Mouse (Mus musculus): ENCODE results near the gene Ankrd17. TPM values are rescaled to one million over a fixed set of nuclear protein-coding genes. Genes with fewer than 3 reads are reported as not detected.

Ankrd17 gene
- 29.2 and 32.3 TPM in 2 replicates for polyA plus RNA-seq (2016; fragmentation: Nextera tagmentation; extraction: Ambion mirVana)

- ATAC-seq (ENCODE audit: low FRiP score) = peak; percentile 95
- peak within 1 kb of the TSS; percentile 97 for H3K9ac ChIP-seq
- WGBS = 0% methylated on average over 58 of the region's 104 CpGs
- 0 out of 2 replicates have a peak, but pooled peaks cover 3% of the 10 kb centered on the region for H3K9me3 ChIP-seq (replicated peaks)
- peak within 1 kb of the TSS; percentile 73 for H3K4me2 ChIP-seq (replicated peaks)
- peak within 1 kb of the TSS; percentile 99 for H3K27ac ChIP-seq
- peaks cover 20% of the 10 kb centered on the region for H3K4me1 ChIP-seq
- no peaks in the 10 kb centered on the region for H3K27me3 ChIP-seq
- no peaks in the 10 kb centered on the region for H3K36me3 ChIP-seq
- peak within 1 kb of the TSS; percentile 97 for H3K4me3 ChIP-seq
Observed at GRCm38 (mm10) chr5:90366121-90367066, at the start of gene Ankrd17. Gene Ankrd17 (minus strand): TSS chr5:90366577.

GRCm38 (mm10) chr5:90414925-90415295 is 48.5 kb upstream of the Ankrd17 start:
- no peak overlapping the region for H3K4me2 ChIP-seq (replicated peaks)
- no peaks in the 10 kb centered on the region for H3K36me3 ChIP-seq
- no peak overlapping the region for H3K4me3 ChIP-seq
- H3K27ac ChIP-seq = no peak overlapping the region
- 62% methylated on average over 6 of the region's 6 CpGs for WGBS
- no peak for ATAC-seq (ENCODE audit: low FRiP score)
- H3K9me3 ChIP-seq (replicated peaks) = no peaks in the 10 kb centered on the region
- no peaks in the 10 kb centered on the region for H3K27me3 ChIP-seq
- H3K9ac ChIP-seq = no peak overlapping the region
- H3K4me1 ChIP-seq = no peaks in the 10 kb centered on the region

DNA sequence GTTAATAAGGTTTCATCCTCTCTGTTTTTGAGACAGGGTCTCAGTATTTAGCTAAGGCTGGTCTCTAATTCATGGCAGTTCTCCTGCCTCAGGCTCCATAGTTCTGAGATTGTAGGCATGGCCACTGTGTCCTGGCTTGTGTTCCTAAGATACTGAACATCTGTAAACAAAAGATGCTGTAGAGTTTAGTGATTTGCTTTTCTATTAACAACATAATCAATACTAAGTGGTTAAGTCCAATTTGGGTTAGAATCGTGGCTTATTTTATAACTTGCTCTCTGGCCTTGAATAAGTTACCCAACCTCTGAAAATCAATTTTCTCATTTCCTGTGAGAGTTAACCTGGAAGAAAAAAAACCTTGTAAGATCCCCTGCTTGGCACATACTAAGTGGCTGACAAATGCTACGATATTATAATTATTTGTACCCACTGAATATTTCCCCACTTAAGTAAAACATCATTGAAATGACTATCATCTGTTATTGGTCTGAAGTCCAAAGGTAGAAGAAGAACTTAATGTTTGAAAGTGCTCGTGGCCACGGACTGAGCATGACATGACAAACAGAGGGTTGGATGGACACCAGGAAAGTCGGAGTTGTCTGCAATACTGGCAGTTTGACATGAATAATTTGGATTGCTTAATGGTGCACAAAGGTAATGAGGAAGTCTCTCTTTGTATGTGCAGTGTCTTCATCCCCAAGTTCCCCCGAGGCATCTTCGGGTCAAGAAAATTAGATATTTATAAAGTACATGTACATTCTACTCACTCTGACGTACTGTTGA is 48.0 kb upstream of the Ankrd17 start:
- Histone ChIP-seq H3K4me1 (no peaks in the 10 kb centered on the region), H3K9ac (no peak overlapping the region), H3K27ac (no peak overlapping the region), H3K9me3 (replicated peaks) (no peaks in the 10 kb centered on the region), H3K4me3 (no peak overlapping the region), H3K36me3 (no peaks in the 10 kb centered on the region), H3K4me2 (replicated peaks) (no peak overlapping the region), H3K27me3 (no peaks in the 10 kb centered on the region)
- WGBS = 82% methylated on average over 8 of the region's 8 CpGs
- ATAC-seq (ENCODE audit: low FRiP score) = no peak

DNA sequence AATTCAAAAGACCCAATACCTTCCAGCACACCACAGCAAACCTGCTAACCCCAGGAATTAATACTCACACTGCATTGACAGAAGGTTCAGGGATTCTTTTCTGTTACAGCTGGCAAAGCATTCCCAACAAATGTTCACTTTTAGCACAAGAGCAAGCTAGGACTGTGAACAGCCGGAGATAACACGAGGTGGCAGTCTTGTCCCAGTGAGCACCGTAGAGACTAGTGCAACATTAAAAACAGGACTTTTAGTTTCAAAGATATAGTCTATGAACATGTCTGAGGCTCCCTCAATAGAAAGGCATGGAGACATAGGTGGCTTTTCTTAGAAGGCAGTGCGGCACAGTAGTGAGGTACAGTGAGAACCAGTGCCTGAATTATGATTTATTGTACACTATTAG is 38.8 kb upstream of the Ankrd17 start:
- no peaks in the 10 kb centered on the region for H3K4me1 ChIP-seq
- no peaks in the 10 kb centered on the region for H3K36me3 ChIP-seq
- 88% methylated on average over 4 of the region's 4 CpGs for WGBS
- H3K27me3 ChIP-seq = no peaks in the 10 kb centered on the region
- H3K4me3 ChIP-seq = no peak overlapping the region
- no peaks in the 10 kb centered on the region for H3K9me3 ChIP-seq (replicated peaks)
- H3K4me2 ChIP-seq (replicated peaks) = no peak overlapping the region
- H3K9ac ChIP-seq = no peak overlapping the region
- ATAC-seq (ENCODE audit: low FRiP score) = no peak
- no peak overlapping the region for H3K27ac ChIP-seq

GRCm38 (mm10) chr5:90396817-90397216 is 30.4 kb upstream of the Ankrd17 start:
- 91% methylated on average over 4 of the region's 4 CpGs for WGBS
- no peak for ATAC-seq (ENCODE audit: low FRiP score)

DNA sequence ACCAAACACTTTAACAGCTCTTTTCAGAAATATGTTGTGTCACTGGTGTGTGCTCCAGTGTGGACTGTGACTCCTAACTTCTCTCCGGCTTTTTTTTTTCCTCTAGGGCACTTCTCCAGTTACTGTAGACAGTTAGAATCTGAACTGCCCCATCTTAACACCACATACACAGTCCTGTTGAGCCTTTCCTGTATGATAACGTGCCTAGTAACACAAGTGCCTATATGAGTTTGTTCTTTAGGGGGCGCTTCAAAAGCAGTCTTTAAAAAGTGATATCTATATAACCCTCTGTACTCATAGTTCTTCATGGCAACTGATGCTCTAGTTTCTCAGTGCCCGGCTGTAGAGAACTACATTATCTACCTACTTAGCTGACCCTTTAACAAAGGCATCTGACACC is 27.9 kb upstream of the Ankrd17 start:
- Histone ChIP-seq H3K9me3 (replicated peaks) (no peaks in the 10 kb centered on the region), H3K27ac (no peak overlapping the region)
- WGBS = 79% methylated on average over 4 of the region's 4 CpGs

More at GRCm38 (mm10) chr5:90396817-90397216, 30.4 kb upstream of the Ankrd17 start:
- Histone ChIP-seq H3K9ac (no peak overlapping the region), H3K36me3 (no peaks in the 10 kb centered on the region), H3K9me3 (replicated peaks) (no peaks in the 10 kb centered on the region), H3K27ac (no peak overlapping the region), H3K27me3 (no peaks in the 10 kb centered on the region), H3K4me2 (replicated peaks) (no peak overlapping the region), H3K4me3 (no peak overlapping the region), H3K4me1 (no peaks in the 10 kb centered on the region)

DNA sequence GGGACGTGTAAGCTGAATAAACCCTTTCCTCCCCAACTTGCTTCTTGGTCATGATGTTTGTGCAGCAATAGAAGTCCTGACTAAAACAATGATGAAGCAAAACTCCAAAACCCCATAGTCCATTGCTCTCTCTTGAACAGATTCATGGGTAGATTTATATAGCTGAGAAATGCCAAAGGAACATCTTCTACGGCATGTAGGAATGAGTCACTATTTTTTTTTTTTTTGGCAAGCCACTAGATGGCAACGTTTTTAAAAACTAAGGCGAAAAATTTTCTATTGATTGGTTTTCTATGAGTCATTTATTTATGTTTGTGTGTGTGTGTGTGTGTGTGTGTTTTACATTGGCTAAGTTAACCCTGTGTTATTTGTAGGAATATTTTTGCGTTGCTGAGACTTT is 27.4 kb upstream of the Ankrd17 start:
- no peak overlapping the region for H3K4me3 ChIP-seq
- H3K4me1 ChIP-seq = no peaks in the 10 kb centered on the region
- WGBS = 69% methylated on average over 5 of the region's 5 CpGs
- no peak overlapping the region for H3K27ac ChIP-seq
- H3K27me3 ChIP-seq = no peaks in the 10 kb centered on the region
- ATAC-seq (ENCODE audit: low FRiP score) = no peak
- no peaks in the 10 kb centered on the region for H3K36me3 ChIP-seq
- no peak overlapping the region for H3K4me2 ChIP-seq (replicated peaks)
- no peak overlapping the region for H3K9ac ChIP-seq
- H3K9me3 ChIP-seq (replicated peaks) = no peaks in the 10 kb centered on the region

More for the DNA sequence above, 27.9 kb upstream of the Ankrd17 start:
- Histone ChIP-seq H3K4me3 (no peak overlapping the region), H3K4me1 (no peaks in the 10 kb centered on the region), H3K9ac (no peak overlapping the region), H3K27me3 (no peaks in the 10 kb centered on the region), H3K4me2 (replicated peaks) (no peak overlapping the region), H3K36me3 (no peaks in the 10 kb centered on the region)
- ATAC-seq (ENCODE audit: low FRiP score) = no peak

GRCm38 (mm10) chr5:90383080-90383479 is 16.7 kb upstream of the Ankrd17 start:
- Histone ChIP-seq H3K9ac (no peak overlapping the region), H3K27me3 (no peaks in the 10 kb centered on the region), H3K27ac (no peak overlapping the region), H3K4me1 (no peaks in the 10 kb centered on the region), H3K36me3 (no peaks in the 10 kb centered on the region), H3K4me2 (replicated peaks) (no peak overlapping the region), H3K9me3 (replicated peaks) (no peaks in the 10 kb centered on the region), H3K4me3 (no peak overlapping the region)
- 50% methylated on average over 1 of the region's 1 CpGs for WGBS
- ATAC-seq (ENCODE audit: low FRiP score) = no peak

DNA sequence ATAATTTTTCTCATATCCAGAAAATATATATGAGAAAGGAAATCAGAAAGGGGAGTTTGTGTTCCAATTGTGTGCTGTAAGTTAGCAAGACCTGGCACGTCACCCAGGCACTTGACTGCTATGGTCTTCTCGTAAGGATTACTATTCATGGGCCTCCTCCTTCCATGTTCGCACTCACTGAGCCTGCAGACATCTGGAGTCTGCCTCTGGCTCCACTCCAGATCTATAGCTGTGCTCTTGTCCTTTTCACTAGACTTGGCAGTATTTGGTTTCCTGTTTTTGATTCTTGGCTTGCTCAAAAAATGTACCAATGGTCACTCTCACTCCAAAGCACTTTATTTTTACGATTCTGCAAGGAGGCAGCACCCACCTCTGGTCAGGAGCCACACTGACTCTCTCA is 15.1 kb upstream of the Ankrd17 start:
- Histone ChIP-seq H3K4me2 (replicated peaks) (no peak overlapping the region), H3K9ac (no peak overlapping the region), H3K4me1 (no peaks in the 10 kb centered on the region), H3K4me3 (no peak overlapping the region), H3K36me3 (no peaks in the 10 kb centered on the region), H3K9me3 (replicated peaks) (no peaks in the 10 kb centered on the region), H3K27me3 (no peaks in the 10 kb centered on the region), H3K27ac (no peak overlapping the region)
- no peak for ATAC-seq (ENCODE audit: low FRiP score)
- WGBS = 81% methylated on average over 4 of the region's 4 CpGs

DNA sequence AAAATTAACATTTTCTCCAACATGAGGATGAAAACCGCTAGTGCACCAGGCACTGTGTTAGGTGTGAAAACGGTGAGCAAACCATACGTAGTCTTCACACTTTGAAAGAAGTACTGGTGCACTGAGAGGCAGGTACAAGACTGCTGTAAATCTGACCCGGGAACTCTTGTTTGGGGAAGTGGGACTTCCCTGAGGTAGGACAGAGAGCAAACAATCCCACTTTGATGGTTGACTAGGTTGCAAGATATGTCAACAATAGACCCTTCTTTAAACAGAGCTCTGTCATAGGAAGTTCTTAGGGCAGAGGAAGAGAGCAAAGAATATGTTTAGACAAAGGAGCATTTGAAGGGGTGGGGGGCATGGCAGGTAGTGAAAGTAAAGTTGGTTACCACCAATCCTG is 7.3 kb upstream of the Ankrd17 start:
- H3K4me1 ChIP-seq = no peaks in the 10 kb centered on the region
- no peaks in the 10 kb centered on the region for H3K27me3 ChIP-seq
- ATAC-seq (ENCODE audit: low FRiP score) = no peak
- H3K4me2 ChIP-seq (replicated peaks) = no peak overlapping the region
- WGBS = 87% methylated on average over 4 of the region's 4 CpGs
- no peak overlapping the region for H3K9ac ChIP-seq
- no peaks in the 10 kb centered on the region for H3K36me3 ChIP-seq
- H3K4me3 ChIP-seq = no peak overlapping the region
- H3K27ac ChIP-seq = no peak overlapping the region
- H3K9me3 ChIP-seq (replicated peaks) = 0 out of 2 replicates have a peak, but pooled peaks cover 5% of the 10 kb centered on the region

DNA sequence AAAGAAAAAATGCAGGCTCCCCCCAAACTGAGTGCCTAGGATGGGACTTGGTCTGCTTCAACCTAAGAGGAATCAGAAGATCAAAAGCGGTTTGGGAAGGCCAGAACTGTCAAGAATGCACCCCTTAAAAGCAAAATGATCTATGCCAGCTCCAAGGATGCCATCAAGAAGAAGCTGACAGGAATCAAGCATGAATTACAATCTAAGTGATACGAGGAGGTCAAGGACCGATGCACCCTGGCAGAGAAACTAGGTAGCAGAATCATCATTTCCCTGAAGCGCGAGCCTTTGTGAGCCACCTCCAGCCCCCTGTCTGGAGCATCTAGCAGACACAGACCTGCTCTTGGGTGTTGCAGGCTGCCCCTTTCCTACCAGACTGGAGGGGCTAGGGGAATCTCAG is 4.0 kb upstream of the Ankrd17 start:
- Histone ChIP-seq H3K27me3 (no peaks in the 10 kb centered on the region), H3K9ac (no peak overlapping the region), H3K27ac (no peak overlapping the region), H3K4me1 (peaks cover 7% of the 10 kb centered on the region; the same call in 1 of the 2 replicates), H3K4me2 (replicated peaks) (no peak overlapping the region), H3K9me3 (replicated peaks) (0 out of 2 replicates have a peak, but pooled peaks cover 5% of the 10 kb centered on the region), H3K36me3 (no peaks in the 10 kb centered on the region), H3K4me3 (no peak overlapping the region)
- ATAC-seq (ENCODE audit: low FRiP score) = no peak
- WGBS = 88% methylated on average over 5 of the region's 5 CpGs

DNA sequence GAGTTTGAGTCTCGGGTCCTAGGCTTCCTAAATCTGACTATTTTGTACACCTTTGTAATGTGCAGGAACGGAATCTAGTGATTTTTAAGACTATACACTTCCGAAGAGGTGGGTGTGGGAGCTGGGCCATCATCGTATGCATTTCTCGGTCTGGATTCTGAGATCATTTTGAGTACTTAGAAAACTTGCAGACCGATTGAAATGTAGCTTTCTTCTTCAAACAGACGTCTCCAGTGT is 608 bp upstream of the Ankrd17 start, which contains the start of gene Gm9958:
Gene Gm9958 (plus strand): TSS at position 138 of the 237 bp plus-strand sequence.
- H3K27ac ChIP-seq = peak within 1 kb of the TSS; percentile 99
- no peak for ATAC-seq (ENCODE audit: low FRiP score)
- H3K9ac ChIP-seq = peak within 1 kb of the TSS; percentile 97
- peak within 1 kb of the TSS; percentile 73 for H3K4me2 ChIP-seq (replicated peaks)
- H3K4me3 ChIP-seq = peak within 1 kb of the TSS; percentile 97
- H3K36me3 ChIP-seq = no peaks in the 10 kb centered on the region
- WGBS = 5% methylated on average over 7 of the region's 7 CpGs
- peaks cover 20% of the 10 kb centered on the region for H3K4me1 ChIP-seq
- no peaks in the 10 kb centered on the region for H3K27me3 ChIP-seq
- 0 out of 2 replicates have a peak, but pooled peaks cover 5% of the 10 kb centered on the region for H3K9me3 ChIP-seq (replicated peaks)

Measured in hindbrain, embryonic 12.5 days (tissue).